Mouse (Mus musculus): Measurements from ENCODE around the gene Opcml.

- TF ChIP-seq POLR2A (IDR thresholded peaks at IDR 0.05; ENCODE audit: low read depth, low read length) (no peak), CTCF (IDR thresholded peaks at IDR 0.05; ENCODE audit: borderline replicate concordance, insufficient read depth, low read length) (no peak)
Observed at GRCm38 (mm10) chr9:28264761-28265160, 474.2 kb downstream of the Opcml start.

All from embryonic fibroblast, embryonic 13.5 days (primary cell).